Mouse (Mus musculus) retina, adult 2 months (tissue): ENCODE measurements around the gene Zc3h7b.

Experiments
- DNase-seq: peaks from one replicate; pipeline ENCODE4 v3.0.0-alpha.2; 2012; ENCODE audit warnings: low read depth, low spot score

Gene Zc3h7b

DNA sequence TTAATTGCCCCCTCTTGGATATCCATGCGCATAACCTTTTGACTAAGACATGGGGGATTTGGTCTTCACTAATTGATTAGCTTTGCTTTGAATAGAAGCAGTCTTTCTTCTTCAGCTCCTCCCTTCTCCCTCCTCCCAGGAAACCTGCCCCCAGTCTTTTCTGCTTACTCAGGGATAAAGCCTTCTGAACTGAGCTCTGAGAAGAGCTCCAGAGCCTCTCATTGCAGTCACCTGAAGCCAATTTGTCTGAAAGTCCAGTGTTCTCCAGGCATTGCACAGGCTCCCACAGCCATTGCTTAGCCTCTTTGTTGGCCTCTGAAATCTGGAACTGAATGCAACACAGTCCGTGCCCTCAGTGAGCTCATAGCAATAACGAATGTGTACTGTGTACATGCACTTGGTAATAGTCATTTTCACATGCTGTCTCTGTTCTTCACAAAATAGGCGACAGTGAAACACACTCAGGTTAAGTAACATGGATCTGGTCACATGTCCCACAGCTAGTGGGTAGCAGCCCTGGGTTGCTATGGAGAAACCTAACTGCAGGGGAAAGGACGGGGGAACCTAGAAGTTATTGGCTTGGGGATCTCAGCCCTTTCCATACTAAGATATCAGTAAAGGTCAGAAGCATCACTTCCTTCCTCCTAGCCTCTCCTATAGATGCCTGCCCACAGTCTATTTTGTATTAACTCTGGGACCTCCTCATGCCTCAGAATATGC, 69.3 kb downstream of the Zc3h7b start:
- DNase-seq = no peak

- no peak for DNase-seq
Observed at GRCm38 (mm10) chr15:81814716-81815370, 70.0 kb downstream of the Zc3h7b start.

DNA sequence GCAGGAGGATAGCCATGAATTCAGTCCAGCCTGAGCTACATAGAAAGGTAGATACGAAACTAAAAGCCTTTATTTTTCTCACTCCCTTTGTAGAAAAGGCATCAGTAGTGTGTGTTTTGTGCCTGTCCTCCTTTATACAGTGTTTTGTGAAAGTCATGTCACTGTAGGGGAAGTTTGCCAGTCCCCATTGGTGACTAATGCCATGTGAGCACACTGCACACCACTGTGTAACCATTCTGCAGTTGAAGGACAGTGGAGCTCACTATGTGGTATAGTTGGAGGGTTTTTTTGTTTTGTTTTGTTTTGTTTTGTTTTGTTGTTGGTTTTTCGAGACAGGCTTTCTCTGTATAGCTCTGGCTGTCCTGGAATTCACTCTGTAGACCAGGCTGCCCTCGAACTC, 73.5 kb downstream of the Zc3h7b start:
- DNase-seq = no peak

DNA sequence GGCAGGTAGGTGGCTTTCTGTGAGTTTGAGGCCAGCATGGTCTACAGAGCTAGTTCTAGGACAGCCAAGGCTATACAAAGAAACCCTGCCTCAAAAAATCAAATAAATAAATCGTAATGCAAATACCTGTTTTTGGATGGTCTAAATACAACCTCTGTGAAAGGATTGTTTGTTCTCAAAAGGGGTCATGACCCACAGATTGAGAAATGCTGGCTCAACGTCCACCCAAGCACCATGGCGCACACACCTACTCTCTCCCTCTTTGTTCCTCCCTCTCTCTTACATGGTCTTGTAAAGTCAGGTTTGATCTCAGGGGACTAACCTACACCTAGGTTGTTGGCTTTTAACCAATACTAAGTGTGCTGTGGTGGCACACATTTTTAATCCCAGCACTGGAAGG, 77.8 kb downstream of the Zc3h7b start:
- DNase-seq = no peak

DNA sequence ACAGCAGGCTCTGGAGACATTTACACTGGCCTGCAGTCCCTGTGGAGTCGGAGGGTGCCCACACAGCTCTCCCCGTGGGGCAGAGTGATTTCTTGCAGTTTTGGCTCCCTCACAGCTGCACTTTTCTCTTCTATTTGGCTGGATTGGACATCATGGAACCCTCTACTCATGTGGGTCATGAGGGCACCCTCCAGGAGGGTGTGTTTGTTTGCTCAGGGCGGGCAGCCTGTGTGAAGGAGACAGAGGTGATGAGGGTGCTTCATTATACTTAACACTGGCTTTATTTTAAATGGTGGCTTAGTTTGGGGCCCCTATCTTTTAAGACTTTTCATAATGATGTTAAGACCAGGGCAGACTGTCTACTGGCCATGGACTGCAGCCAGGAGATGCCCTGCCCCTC, 80.0 kb downstream of the Zc3h7b start:
- DNase-seq = no peak

DNA sequence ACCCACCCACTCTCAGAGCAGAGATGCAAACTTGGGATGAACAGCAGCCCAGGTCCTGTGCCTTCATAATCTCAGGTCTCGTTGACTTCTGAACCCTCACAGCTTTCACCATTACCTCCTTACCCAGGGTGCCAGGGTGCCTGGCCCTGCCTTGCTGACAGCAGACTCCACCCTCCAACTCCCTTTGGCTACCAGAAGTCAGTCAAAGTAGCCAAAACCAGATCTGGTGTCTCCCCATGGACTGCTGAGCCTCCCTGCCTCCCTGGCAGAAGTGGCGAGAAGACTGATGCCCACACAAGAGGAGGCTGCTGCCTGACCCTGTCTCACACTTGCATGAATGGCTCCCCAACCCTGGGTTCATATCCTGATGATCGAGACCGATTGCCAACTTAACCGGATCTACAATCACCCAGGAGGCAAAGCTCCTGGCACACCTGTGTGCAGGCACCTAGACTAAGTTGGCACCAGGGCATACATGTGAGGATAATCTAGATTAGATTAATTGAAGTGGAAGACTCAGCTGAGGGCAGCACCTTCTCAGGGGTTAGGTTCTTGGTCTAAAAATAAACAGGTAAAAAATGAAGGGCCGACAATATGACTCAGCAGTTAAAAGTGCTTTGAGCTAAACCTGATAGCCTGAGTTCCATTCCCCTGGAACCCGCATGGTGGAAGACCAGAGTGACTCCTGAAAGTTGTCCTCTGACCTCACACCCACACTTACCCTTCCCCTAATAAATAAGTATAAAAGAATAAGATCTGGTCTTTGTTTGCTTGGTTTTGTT, 83.8 kb downstream of the Zc3h7b start:
- DNase-seq = no peak

GRCm38 (mm10) chr15:81829208-81829580, 84.3 kb downstream of the Zc3h7b start:
- DNase-seq = no peak

GRCm38 (mm10) chr15:81830530-81830929, 85.7 kb downstream of the Zc3h7b start:
- no peak for DNase-seq

DNA sequence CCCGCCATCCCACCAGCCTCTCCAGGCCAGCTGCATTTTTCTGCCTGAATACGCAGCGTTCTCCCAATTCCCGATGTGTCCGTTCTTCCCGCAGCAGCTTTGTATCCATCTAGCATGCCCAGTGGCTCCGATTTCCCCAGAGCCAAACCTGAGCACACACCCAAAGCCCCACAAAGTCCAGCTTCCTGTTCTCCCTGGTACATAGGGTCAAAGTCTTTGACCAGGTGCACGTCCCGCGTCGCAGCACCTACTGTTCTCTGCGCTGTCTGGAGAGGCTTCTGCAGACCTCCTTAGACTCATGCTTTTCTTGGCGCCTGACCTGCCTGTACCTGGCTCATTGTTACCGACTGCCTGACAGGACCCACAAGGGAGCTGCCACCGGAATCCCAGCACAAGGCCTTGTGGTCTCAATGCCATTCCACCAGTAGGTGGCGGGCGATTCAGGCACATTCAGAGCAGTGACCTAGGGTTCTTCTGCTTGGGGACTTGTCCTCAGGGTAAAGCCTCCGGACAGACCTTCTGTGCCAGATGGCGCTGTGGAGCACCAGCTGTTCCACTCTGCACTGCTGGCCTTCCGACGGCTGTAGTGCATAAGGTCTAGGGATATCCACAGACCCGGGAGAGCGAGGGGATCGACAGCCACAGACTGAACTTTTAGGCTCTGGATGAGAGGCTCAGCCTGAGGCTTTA, 86.4 kb downstream of the Zc3h7b start:
- peak; percentile 88 for DNase-seq

DNA sequence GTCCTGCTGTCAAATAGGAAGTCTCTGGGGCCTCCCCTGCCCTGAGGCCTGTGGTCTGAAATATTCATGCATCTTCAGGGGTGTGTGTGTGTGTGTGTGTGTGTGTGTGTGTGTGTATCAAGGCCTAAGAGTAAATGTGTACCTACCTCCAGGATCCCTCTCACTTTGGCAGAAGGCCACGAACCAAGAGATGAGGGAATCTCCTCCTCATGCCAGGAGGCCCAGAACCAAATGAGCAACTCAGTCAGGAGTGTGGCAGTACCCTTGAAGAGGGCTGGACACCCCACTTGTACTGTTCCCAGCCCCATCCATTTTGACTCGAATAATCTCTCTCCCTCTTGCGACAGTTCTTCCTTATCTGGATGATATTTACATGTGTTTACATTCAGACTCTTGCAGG, 87.4 kb downstream of the Zc3h7b start:
- no peak for DNase-seq

DNA sequence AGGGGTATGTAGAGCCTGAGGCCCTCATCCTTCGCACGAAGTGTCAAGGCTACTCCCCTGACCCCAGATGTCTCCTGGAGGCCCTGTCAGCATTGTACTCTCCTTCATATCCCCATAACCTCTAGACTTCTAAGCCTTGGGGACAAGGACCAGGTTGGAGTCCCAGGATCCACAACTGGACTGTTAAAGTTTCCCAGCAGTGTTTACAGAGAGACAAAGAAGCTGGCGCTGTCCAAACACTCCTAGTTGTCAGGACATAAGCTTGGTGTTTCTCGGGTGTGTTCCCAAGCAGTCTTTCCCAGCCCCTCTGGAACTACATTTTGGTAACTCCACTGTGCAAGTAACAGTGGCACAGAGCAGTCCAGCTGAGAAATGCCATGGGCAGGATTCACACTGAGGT, 88.6 kb downstream of the Zc3h7b start:
- DNase-seq = no peak

GRCm38 (mm10) chr15:81834171-81834841, 89.4 kb downstream of the Zc3h7b start:
- DNase-seq = no peak

GRCm38 (mm10) chr15:81835007-81835880, 90.4 kb downstream of the Zc3h7b start:
- DNase-seq = no peak

DNA sequence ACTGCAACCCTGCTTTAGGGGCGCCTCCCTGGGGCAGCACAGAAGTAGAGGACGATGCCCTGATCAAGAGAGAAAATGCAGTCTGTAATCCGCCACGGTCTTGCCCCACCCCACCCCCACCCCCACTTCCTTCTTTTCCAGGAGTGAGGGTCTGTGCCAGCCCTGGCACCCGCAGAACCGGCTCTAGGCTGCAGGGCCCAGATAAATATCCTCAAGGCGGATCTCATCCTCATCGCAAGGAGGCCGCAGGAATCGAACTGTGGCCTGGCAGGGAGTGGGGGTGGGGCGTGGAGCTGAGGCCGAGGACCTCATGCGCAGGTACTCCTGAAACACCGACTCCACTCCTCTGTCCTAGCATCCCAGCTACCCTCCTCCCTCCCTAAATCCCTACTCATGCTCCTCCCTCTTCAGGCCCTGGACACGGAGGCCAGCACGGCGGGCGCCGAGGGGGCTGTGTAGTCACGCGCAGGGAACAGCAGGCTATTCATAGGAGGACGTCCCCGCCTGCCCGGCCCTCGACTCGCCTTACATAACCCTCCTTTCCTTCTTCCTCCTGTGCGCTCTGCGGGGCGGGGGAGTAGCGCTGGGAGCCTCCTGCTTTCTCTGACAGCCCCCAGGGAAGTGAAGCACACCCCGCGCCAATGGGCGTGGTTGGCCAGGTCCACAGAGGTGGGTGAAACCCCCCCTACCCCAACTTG, 91.4 kb downstream of the Zc3h7b start:
- DNase-seq = peak; percentile 54

- no peak for DNase-seq
Observed at GRCm38 (mm10) chr15:81836966-81837920, 92.4 kb downstream of the Zc3h7b start.

- no peak for DNase-seq
Observed at GRCm38 (mm10) chr15:81838554-81839235, 93.8 kb downstream of the Zc3h7b start.

DNA sequence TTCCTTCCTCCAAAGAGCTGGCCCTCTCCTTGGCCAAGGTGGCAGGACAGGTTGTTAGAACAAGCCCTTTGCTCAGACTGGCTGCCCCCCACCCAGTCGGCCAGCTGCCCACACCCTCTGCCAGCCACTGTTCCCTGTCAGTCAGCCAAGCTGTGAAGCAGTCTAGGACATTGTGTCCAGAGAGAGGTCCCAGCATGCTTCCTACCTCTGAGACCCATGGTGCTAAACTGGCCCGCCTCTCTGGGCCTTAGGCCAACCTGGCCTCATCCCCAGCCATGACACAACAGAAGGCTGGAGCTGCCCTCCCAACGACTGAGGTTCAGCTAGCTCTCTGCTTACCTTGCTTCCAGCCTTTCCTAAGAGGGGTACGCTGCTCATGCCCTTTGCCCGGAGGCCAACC, 94.8 kb downstream of the Zc3h7b start:
- no peak for DNase-seq

- DNase-seq = no peak
Observed at GRCm38 (mm10) chr15:81840306-81840705, 95.4 kb downstream of the Zc3h7b start.
